Mouse (Mus musculus): Measurements from ENCODE around the gene Rhbdd3. TPM values are rescaled to one million over a fixed set of nuclear protein-coding genes. Genes with fewer than 3 reads are reported as not detected.

Rhbdd3 gene
- 14.4 and 18.4 TPM in 2 replicates for polyA plus RNA-seq (2012; ENCODE audit: insufficient read depth, insufficient read length, missing spikeins)

GRCm38 (mm10) chr11:5098736-5099542 is at the start of gene Rhbdd3, which contains the start of gene Ewsr1:
Gene Rhbdd3, plus strand, starts transcription at chr11:5098926.
Gene Ewsr1, minus strand, starts transcription at chr11:5099266.
- H3K27ac ChIP-seq (replicated peaks; ENCODE audit: low read depth, low read length), result peak within 1 kb of the TSS; percentile 99
- H3K4me1 ChIP-seq (ENCODE audit: control insufficient read depth, insufficient read depth, insufficient read length, low read length), result peaks cover 6% of the 10 kb centered on the region
- H3K4me3 ChIP-seq (ENCODE audit: insufficient read depth, low read depth, low read length), result peak within 1 kb of the TSS; percentile 78

GRCm38 (mm10) chr11:5051629-5052028 is 47.1 kb upstream of the Rhbdd3 start:
- Histone ChIP-seq H3K4me1 (ENCODE audit: control insufficient read depth, insufficient read depth, insufficient read length, low read length) (no peaks in the 10 kb centered on the region), H3K27ac (replicated peaks; ENCODE audit: low read depth, low read length) (no peak overlapping the region), H3K4me3 (ENCODE audit: insufficient read depth, low read depth, low read length) (no peak overlapping the region)

GRCm38 (mm10) chr11:5052200-5052854 is 46.4 kb upstream of the Rhbdd3 start:
- no peak overlapping the region for H3K4me3 ChIP-seq (ENCODE audit: insufficient read depth, low read depth, low read length)
- H3K4me1 ChIP-seq (ENCODE audit: control insufficient read depth, insufficient read depth, insufficient read length, low read length), result no peaks in the 10 kb centered on the region
- no peak overlapping the region for H3K27ac ChIP-seq (replicated peaks; ENCODE audit: low read depth, low read length)

GRCm38 (mm10) chr11:5054151-5054550 is 44.6 kb upstream of the Rhbdd3 start:
- Histone ChIP-seq H3K27ac (replicated peaks; ENCODE audit: low read depth, low read length) (no peak overlapping the region), H3K4me3 (ENCODE audit: insufficient read depth, low read depth, low read length) (no peak overlapping the region), H3K4me1 (ENCODE audit: control insufficient read depth, insufficient read depth, insufficient read length, low read length) (peaks cover 5% of the 10 kb centered on the region; the same call in 1 of the 2 replicates)

- H3K4me1 ChIP-seq (ENCODE audit: control insufficient read depth, insufficient read depth, insufficient read length, low read length), result peaks cover 5% of the 10 kb centered on the region; the same call in 1 of the 2 replicates
- no peak overlapping the region for H3K4me3 ChIP-seq (ENCODE audit: insufficient read depth, low read depth, low read length)
- H3K27ac ChIP-seq (replicated peaks; ENCODE audit: low read depth, low read length), result no peak overlapping the region
Observed at GRCm38 (mm10) chr11:5054874-5055273, 43.9 kb upstream of the Rhbdd3 start.

GRCm38 (mm10) chr11:5055945-5056938 is 42.5 kb upstream of the Rhbdd3 start:
- Histone ChIP-seq H3K4me1 (ENCODE audit: control insufficient read depth, insufficient read depth, insufficient read length, low read length) (peaks cover 5% of the 10 kb centered on the region; the same call in 1 of the 2 replicates), H3K4me3 (ENCODE audit: insufficient read depth, low read depth, low read length) (no peak overlapping the region), H3K27ac (replicated peaks; ENCODE audit: low read depth, low read length) (no peak overlapping the region)

- Histone ChIP-seq H3K4me3 (ENCODE audit: insufficient read depth, low read depth, low read length) (no peak overlapping the region), H3K4me1 (ENCODE audit: control insufficient read depth, insufficient read depth, insufficient read length, low read length) (peaks cover 6% of the 10 kb centered on the region; the same call in 1 of the 2 replicates), H3K27ac (replicated peaks; ENCODE audit: low read depth, low read length) (no peak overlapping the region)
Observed at GRCm38 (mm10) chr11:5057064-5057463, 41.7 kb upstream of the Rhbdd3 start.

- Histone ChIP-seq H3K4me1 (ENCODE audit: control insufficient read depth, insufficient read depth, insufficient read length, low read length) (peaks cover 10% of the 10 kb centered on the region), H3K27ac (replicated peaks; ENCODE audit: low read depth, low read length) (no peak overlapping the region), H3K4me3 (ENCODE audit: insufficient read depth, low read depth, low read length) (peak overlapping the region; percentile 57)
Observed at GRCm38 (mm10) chr11:5057541-5057855, 41.2 kb upstream of the Rhbdd3 start.

GRCm38 (mm10) chr11:5057856-5058641 is 40.7 kb upstream of the Rhbdd3 start, which contains the start of gene Rasl10a:
Gene Rasl10a, plus strand, starts transcription at chr11:5058128.
- H3K4me3 ChIP-seq (ENCODE audit: insufficient read depth, low read depth, low read length), result peak within 1 kb of the TSS; percentile 57
- H3K4me1 ChIP-seq (ENCODE audit: control insufficient read depth, insufficient read depth, insufficient read length, low read length), result peaks cover 15% of the 10 kb centered on the region
- no peak within 1 kb of the TSS for H3K27ac ChIP-seq (replicated peaks; ENCODE audit: low read depth, low read length)

- Histone ChIP-seq H3K4me3 (ENCODE audit: insufficient read depth, low read depth, low read length) (no peak overlapping the region), H3K27ac (replicated peaks; ENCODE audit: low read depth, low read length) (no peak overlapping the region), H3K4me1 (ENCODE audit: control insufficient read depth, insufficient read depth, insufficient read length, low read length) (peaks cover 21% of the 10 kb centered on the region)
Observed at GRCm38 (mm10) chr11:5058783-5059182, 39.9 kb upstream of the Rhbdd3 start.

GRCm38 (mm10) chr11:5059230-5059629 is 39.5 kb upstream of the Rhbdd3 start:
- Histone ChIP-seq H3K27ac (replicated peaks; ENCODE audit: low read depth, low read length) (no peak overlapping the region), H3K4me1 (ENCODE audit: control insufficient read depth, insufficient read depth, insufficient read length, low read length) (peaks cover 25% of the 10 kb centered on the region), H3K4me3 (ENCODE audit: insufficient read depth, low read depth, low read length) (no peak overlapping the region)

GRCm38 (mm10) chr11:5059704-5060156 is 39.0 kb upstream of the Rhbdd3 start:
- Histone ChIP-seq H3K4me1 (ENCODE audit: control insufficient read depth, insufficient read depth, insufficient read length, low read length) (peaks cover 28% of the 10 kb centered on the region), H3K27ac (replicated peaks; ENCODE audit: low read depth, low read length) (no peak overlapping the region), H3K4me3 (ENCODE audit: insufficient read depth, low read depth, low read length) (no peak overlapping the region)

GRCm38 (mm10) chr11:5060756-5061412 is 37.8 kb upstream of the Rhbdd3 start:
- Histone ChIP-seq H3K27ac (replicated peaks; ENCODE audit: low read depth, low read length) (no peak overlapping the region), H3K4me3 (ENCODE audit: insufficient read depth, low read depth, low read length) (no peak overlapping the region), H3K4me1 (ENCODE audit: control insufficient read depth, insufficient read depth, insufficient read length, low read length) (peaks cover 28% of the 10 kb centered on the region)
